Mouse (Mus musculus): Measurements from ENCODE around the gene Knstrn.
A peak's percentile ranks its signal among the peaks of the same experiment; 100 is the strongest.

The Knstrn gene

GRCm38 (mm10) chr2:118790551-118791525, 23.0 kb upstream of the Knstrn start:
- DNase-seq (ENCODE audit: low spot score): peak; percentile 90

- no peak for DNase-seq (ENCODE audit: low spot score)
Measured at GRCm38 (mm10) chr2:118791591-118792258, 22.1 kb upstream of the Knstrn start.

- no peak for DNase-seq (ENCODE audit: low spot score)
Measured at GRCm38 (mm10) chr2:118792259-118792613, 21.6 kb upstream of the Knstrn start.

- no peak for DNase-seq (ENCODE audit: low spot score)
Measured at GRCm38 (mm10) chr2:118793636-118794035, 20.2 kb upstream of the Knstrn start.

GRCm38 (mm10) chr2:118802542-118803118, 11.2 kb upstream of the Knstrn start:
- no peak for DNase-seq (ENCODE audit: low spot score)

- DNase-seq (ENCODE audit: low spot score): no peak
Measured at GRCm38 (mm10) chr2:118804474-118804873, 9.3 kb upstream of the Knstrn start.

GRCm38 (mm10) chr2:118805137-118805536, 8.7 kb upstream of the Knstrn start:
- no peak for DNase-seq (ENCODE audit: low spot score)

- DNase-seq (ENCODE audit: low spot score): no peak
Measured at GRCm38 (mm10) chr2:118805756-118806155, 8.0 kb upstream of the Knstrn start.

GRCm38 (mm10) chr2:118806860-118807259, 6.9 kb upstream of the Knstrn start:
- peak; percentile 77 for DNase-seq (ENCODE audit: low spot score)

GRCm38 (mm10) chr2:118810861-118811260, 2.9 kb upstream of the Knstrn start:
- DNase-seq (ENCODE audit: low spot score): no peak

GRCm38 (mm10) chr2:118812724-118813123, 1.1 kb upstream of the Knstrn start:
- DNase-seq (ENCODE audit: low spot score): no peak

GRCm38 (mm10) chr2:118822800-118823199, 9.0 kb downstream of the Knstrn start:
- no peak for DNase-seq (ENCODE audit: low spot score)

GRCm38 (mm10) chr2:118824396-118824795, 10.6 kb downstream of the Knstrn start:
- DNase-seq (ENCODE audit: low spot score): no peak

GRCm38 (mm10) chr2:118829096-118829495, 15.3 kb downstream of the Knstrn start:
- no peak for DNase-seq (ENCODE audit: low spot score)

GRCm38 (mm10) chr2:118834061-118834460, 20.3 kb downstream of the Knstrn start:
- no peak for DNase-seq (ENCODE audit: low spot score)

GRCm38 (mm10) chr2:118835115-118835514, 21.3 kb downstream of the Knstrn start:
- DNase-seq (ENCODE audit: low spot score): no peak

- DNase-seq (ENCODE audit: low spot score): no peak
Measured at GRCm38 (mm10) chr2:118838330-118838729, 24.5 kb downstream of the Knstrn start.

- DNase-seq (ENCODE audit: low spot score): no peak
Measured at GRCm38 (mm10) chr2:118841186-118841585, 27.4 kb downstream of the Knstrn start.

- no peak for DNase-seq (ENCODE audit: low spot score)
Measured at GRCm38 (mm10) chr2:118841774-118842173, 28.0 kb downstream of the Knstrn start.

- DNase-seq (ENCODE audit: low spot score): no peak
Measured at GRCm38 (mm10) chr2:118844427-118844826, 30.6 kb downstream of the Knstrn start.

GRCm38 (mm10) chr2:118846246-118846645, 32.4 kb downstream of the Knstrn start:
- no peak for DNase-seq (ENCODE audit: low spot score)

GRCm38 (mm10) chr2:118851756-118852155, 38.0 kb downstream of the Knstrn start:
- no peak for DNase-seq (ENCODE audit: low spot score)
